In the genomic region with DNA sequence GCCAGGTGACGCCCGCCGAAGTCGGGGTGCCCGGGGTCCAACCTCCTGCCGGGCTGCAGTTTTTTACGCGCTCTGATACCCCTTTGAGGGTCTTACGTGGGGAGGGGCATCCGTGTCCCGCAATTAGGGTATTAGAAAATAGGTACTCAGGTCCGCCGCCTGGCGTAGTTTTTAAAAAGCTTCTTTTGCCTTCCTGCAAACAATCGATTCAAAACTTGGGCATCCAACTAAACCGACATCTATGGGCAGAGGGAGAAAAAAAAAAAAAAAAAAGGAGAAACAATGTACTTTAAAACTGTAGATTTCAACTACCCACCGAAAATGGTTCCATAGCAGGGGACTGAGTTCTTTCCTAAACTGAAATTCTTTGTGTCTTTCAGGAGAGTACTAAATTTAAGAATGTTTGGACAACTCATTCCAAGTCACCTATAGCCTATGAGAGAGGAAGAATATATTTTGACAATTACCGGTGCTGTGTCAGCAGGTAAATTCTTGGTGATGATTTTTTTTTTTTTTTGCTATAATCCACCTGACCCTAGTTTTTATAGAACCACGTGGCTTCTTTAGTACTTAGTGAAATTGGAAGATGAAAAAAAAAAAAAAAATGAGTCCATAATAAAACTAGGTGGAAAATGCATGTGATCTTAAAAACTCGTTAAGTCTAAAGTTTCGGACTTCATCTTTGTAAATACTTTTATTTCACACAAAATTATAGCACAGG, we compare ENCODE assay signal across 8 mouse cellular contexts. TPM values are rescaled to one million over a fixed set of nuclear protein-coding genes. Genes with fewer than 3 reads are reported as not detected.
A peak's percentile ranks its signal among the peaks of the same experiment; 100 is the strongest.
DNase-seq lines count a peak whose midpoint lies in the region; ATAC-seq and TF ChIP-seq lines count a peak whose summit lies in the region.

No protein-coding gene starts in this region.

- peaks cover 26% of the 10 kb centered on the region for H3K36me3 ChIP-seq in embryonic facial prominence, embryonic 10.5 days (replicated peaks)
- H3K36me3 ChIP-seq in intestine, embryonic 14.5 days (ENCODE audit: control insufficient read depth, insufficient read depth, low read length): peaks cover 12% of the 10 kb centered on the region
- peaks cover 25% of the 10 kb centered on the region for H3K36me3 ChIP-seq in neural tube, embryonic 13.5 days

- H3K4me3 ChIP-seq in lung, adult 2 months (replicated peaks; ENCODE audit: extremely low read depth, low read depth, low read length): peak overlapping the region; percentile 80
- H3K4me3 ChIP-seq in embryonic facial prominence, embryonic 10.5 days: peak overlapping the region; percentile 68
- H3K4me3 ChIP-seq in intestine, embryonic 14.5 days (ENCODE audit: low read depth, low read length): peak overlapping the region; percentile 90
- H3K4me3 ChIP-seq in neural tube, embryonic 13.5 days: peak overlapping the region; percentile 87

- no peak for TF ChIP-seq CTCF in lung, adult 2 months (IDR thresholded peaks at IDR 0.05; ENCODE audit: insufficient read depth, low read length)

- no peaks in the 10 kb centered on the region; the same call in 1 of the 2 replicates for H3K4me1 ChIP-seq in lung, adult 2 months (ENCODE audit: control insufficient read depth, insufficient read depth, low read length)
- peaks cover 15% of the 10 kb centered on the region for H3K4me1 ChIP-seq in embryonic facial prominence, embryonic 10.5 days
- H3K4me1 ChIP-seq in intestine, embryonic 14.5 days (replicated peaks; ENCODE audit: control insufficient read depth, insufficient read depth, low read length): peaks cover 12% of the 10 kb centered on the region; the same call in 1 of the 2 replicates
- H3K4me1 ChIP-seq in neural tube, embryonic 13.5 days (replicated peaks): peaks cover 16% of the 10 kb centered on the region

- no peaks in the 10 kb centered on the region for H3K9me3 ChIP-seq in embryonic facial prominence, embryonic 10.5 days
- H3K9me3 ChIP-seq in intestine, embryonic 14.5 days (ENCODE audit: control insufficient read depth, low read length): 0 out of 2 replicates have a peak, but pooled peaks cover 3% of the 10 kb centered on the region
- no peaks in the 10 kb centered on the region for H3K9me3 ChIP-seq in neural tube, embryonic 13.5 days

- peak overlapping the region; percentile 79 for H3K9ac ChIP-seq in intestine, embryonic 14.5 days (ENCODE audit: low read length)
- peak overlapping the region; percentile 91 for H3K9ac ChIP-seq in neural tube, embryonic 13.5 days

- intact Hi-C loops in left cerebral cortex, postnatal 14 days (cut with DNase I): no loop called here

- no peaks in the 10 kb centered on the region for H3K27me3 ChIP-seq in embryonic facial prominence, embryonic 10.5 days (replicated peaks; ENCODE audit: low read depth, poor library complexity, severe bottlenecking)
- no peaks in the 10 kb centered on the region for H3K27me3 ChIP-seq in intestine, embryonic 14.5 days (replicated peaks; ENCODE audit: control insufficient read depth, insufficient read depth, low read length)
- H3K27me3 ChIP-seq in neural tube, embryonic 13.5 days: no peaks in the 10 kb centered on the region

- no peak for ATAC-seq in intestine, embryonic 14.5 days (replicated peaks; ENCODE audit: low FRiP score, low TSS enrichment, low read depth)
- no peak for ATAC-seq in neural tube, embryonic 13.5 days (ENCODE audit: low read depth)

- WGBS in lung, adult 2 months: 10% methylated on average over 21 of the region's 21 CpGs
- WGBS in embryonic facial prominence, embryonic 10.5 days: 13% methylated on average over 21 of the region's 21 CpGs
- 12% methylated on average over 21 of the region's 21 CpGs for WGBS in intestine, embryonic 14.5 days
- WGBS in neural tube, embryonic 13.5 days: 13% methylated on average over 21 of the region's 21 CpGs

- DNase-seq in lung, adult 2 months: no peak
- DNase-seq in lung, postnatal 4 days: no peak
- no peak for DNase-seq in embryonic facial prominence, embryonic 10.5 days (ENCODE audit: low spot score)
- no peak for DNase-seq in intestine, embryonic 14.5 days (ENCODE audit: low spot score)
- no peak for DNase-seq in MN1 (ENCODE audit: low spot score)
- DNase-seq in right cerebral cortex, postnatal 14 days: no peak
- no peak for DNase-seq in left cerebral cortex, postnatal 14 days (ENCODE audit: low spot score in 2 of 2)

- peak overlapping the region; percentile 66 for H3K4me2 ChIP-seq in intestine, embryonic 14.5 days (ENCODE audit: low read length)
- H3K4me2 ChIP-seq in neural tube, embryonic 13.5 days: peak overlapping the region; percentile 75

- H3K27ac ChIP-seq in embryonic facial prominence, embryonic 10.5 days (replicated peaks): peak overlapping the region; percentile 94
- H3K27ac ChIP-seq in intestine, embryonic 14.5 days (ENCODE audit: low read depth): peak overlapping the region; percentile 90
- peak overlapping the region; percentile 97 for H3K27ac ChIP-seq in neural tube, embryonic 13.5 days (replicated peaks)

- no peak for TF ChIP-seq POLR2A in lung, adult 2 months (IDR thresholded peaks at IDR 0.05; ENCODE audit: borderline replicate concordance, extremely low read depth, low read depth, low read length)

RNA-seq across cellular contexts. Expression of a gene that starts 0.9 kb away (rescaled TPM):
- polyA plus RNA-seq in lung, adult 2 months (2012; rRNA removed): 2.9 and 6.1 TPM in 2 replicates
- polyA plus RNA-seq in embryonic facial prominence, embryonic 10.5 days (2016; fragmentation: Nextera tagmentation; extraction: Ambion mirVana): 20.4 and 24.9 TPM in 2 replicates
- 14.9 and 19.2 TPM in 2 replicates for polyA plus RNA-seq in intestine, embryonic 14.5 days (2014; fragmentation: Nextera tagmentation; extraction: Ambion mirVana)
- 18.6 and 20.6 TPM in 2 replicates for polyA plus RNA-seq in neural tube, embryonic 13.5 days (2015; fragmentation: Nextera tagmentation; extraction: Ambion mirVana)
- total RNA-seq in left cerebral cortex, postnatal 14 days (2021): 10 to 100 TPM; 12.5 to 12.7 TPM

RNA-seq across cellular contexts. Expression of a gene that starts 1.1 kb away (rescaled TPM):
- polyA plus RNA-seq in lung, adult 2 months (2012; rRNA removed): 4.4 and 4.8 TPM in 2 replicates
- 36.3 and 42.4 TPM in 2 replicates for polyA plus RNA-seq in embryonic facial prominence, embryonic 10.5 days (2016; fragmentation: Nextera tagmentation; extraction: Ambion mirVana)
- polyA plus RNA-seq in intestine, embryonic 14.5 days (2014; fragmentation: Nextera tagmentation; extraction: Ambion mirVana): 37.5 and 39.2 TPM in 2 replicates
- 30.4 and 32.7 TPM in 2 replicates for polyA plus RNA-seq in neural tube, embryonic 13.5 days (2015; fragmentation: Nextera tagmentation; extraction: Ambion mirVana)
- total RNA-seq in left cerebral cortex, postnatal 14 days (2021): 10 to 100 TPM; 11.0 to 12.1 TPM
